Mouse (Mus musculus) spleen, adult 2 months (tissue): Measurements from ENCODE around the gene Ldb1.

ENCODE experiments used
- CTCF ChIP-seq: fragments of 200-500 bp; IDR thresholded peaks from 2 replicates; pipeline ENCODE4 v1.5.1; 2011; ENCODE audit warnings: mild to moderate bottlenecking, inconsistent platforms; ENCODE audit not compliant: insufficient read depth, insufficient read length, insufficient replicate concordance; ENCODE audit errors: extremely low read depth
- POLR2A ChIP-seq: fragments of 200-500 bp; IDR thresholded peaks from 2 replicates; pipeline ENCODE4 v1.6.1; 2011; ENCODE audit warnings: low read depth, low read length, inconsistent platforms

- TF ChIP-seq CTCF: no peak
- no peak for TF ChIP-seq POLR2A
Measured at GRCm38 (mm10) chr19:45998694-45999217, 46.3 kb downstream of the Ldb1 start.
